Mouse (Mus musculus): ENCODE measurements around the gene Tcp11l2. TPM values are rescaled to one million over a fixed set of nuclear protein-coding genes. Genes with fewer than 3 reads are reported as not detected.

Tcp11l2 gene
- polyA plus RNA-seq (2012; rRNA removed) = 25.3 and 34.8 TPM in 2 replicates

DNA sequence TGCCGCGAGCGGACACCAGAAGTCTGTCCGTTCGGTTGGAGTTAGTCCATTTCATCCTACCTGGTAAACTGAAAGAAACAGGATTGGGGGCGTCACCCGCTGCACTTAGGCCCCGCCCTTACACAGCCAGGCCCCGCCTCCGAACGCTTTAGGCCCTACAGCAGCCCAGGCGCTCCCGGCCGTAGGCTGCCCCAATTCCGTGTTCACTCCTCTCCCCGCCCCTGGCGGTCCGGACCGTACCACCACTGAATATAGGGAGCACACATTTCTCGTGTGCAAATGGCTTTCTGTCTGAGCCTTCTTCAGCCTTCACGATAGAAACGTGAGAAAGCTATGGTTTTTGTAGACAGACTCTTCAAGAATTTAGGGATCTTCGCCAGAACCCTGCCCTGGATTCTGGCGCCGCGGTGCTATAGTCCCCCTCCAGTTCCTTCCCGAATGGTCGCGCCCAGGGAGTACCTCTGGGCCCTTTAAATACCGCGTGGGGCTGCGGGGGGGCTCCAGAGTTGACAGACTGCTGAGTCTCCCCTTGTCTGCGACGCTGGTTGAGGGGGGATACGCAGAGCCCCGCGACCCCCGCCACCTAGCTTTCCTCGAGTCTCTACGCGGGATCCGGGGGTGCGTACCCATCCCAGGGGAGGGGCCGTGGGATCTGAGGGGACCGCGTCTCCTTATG lies at the start of gene Tcp11l2:
Gene Tcp11l2 (plus strand): TSS at position 232 of the 676 bp plus-strand sequence.

DNA sequence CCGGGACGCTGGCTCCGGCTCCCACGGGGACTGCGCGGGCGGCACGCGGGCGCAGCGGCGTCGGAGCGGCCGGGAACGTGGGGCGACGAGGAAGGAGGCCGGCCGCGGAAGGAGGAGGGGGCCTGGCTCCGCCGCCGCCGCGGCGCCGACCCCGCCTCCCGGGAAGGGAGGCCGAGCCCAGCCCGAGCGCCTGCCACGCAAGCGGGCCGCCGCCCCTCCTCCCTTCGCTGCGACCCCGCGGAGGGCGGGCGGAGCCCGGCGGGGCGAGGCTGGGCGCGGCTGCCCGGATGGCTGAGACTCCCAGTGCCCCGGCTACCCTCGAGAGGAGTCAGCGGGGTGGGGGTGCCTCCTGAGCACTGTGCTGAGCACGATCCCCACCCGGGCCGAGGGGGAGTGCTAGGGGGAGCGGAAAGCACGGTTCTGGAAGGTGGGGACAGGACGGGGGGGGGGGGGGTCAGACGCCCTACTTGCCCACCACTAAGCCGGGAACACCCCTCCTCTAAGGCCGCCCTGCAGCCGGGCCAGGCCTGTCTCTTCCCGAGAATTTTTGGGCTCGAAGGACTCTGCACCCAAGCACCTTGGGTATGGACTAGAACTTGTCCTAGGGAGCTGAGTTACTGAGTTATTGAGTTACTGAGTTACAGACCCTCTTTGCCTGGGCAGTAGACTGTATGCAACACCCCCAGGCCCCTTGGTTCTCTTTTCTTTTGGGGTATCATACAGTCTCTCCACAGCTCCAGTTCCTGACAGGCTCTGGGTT lies 42.3 kb upstream of the Tcp11l2 start, which contains the start of gene Ckap4:
Gene Ckap4 (minus strand): TSS at position 151 of the 760 bp plus-strand sequence.

DNA sequence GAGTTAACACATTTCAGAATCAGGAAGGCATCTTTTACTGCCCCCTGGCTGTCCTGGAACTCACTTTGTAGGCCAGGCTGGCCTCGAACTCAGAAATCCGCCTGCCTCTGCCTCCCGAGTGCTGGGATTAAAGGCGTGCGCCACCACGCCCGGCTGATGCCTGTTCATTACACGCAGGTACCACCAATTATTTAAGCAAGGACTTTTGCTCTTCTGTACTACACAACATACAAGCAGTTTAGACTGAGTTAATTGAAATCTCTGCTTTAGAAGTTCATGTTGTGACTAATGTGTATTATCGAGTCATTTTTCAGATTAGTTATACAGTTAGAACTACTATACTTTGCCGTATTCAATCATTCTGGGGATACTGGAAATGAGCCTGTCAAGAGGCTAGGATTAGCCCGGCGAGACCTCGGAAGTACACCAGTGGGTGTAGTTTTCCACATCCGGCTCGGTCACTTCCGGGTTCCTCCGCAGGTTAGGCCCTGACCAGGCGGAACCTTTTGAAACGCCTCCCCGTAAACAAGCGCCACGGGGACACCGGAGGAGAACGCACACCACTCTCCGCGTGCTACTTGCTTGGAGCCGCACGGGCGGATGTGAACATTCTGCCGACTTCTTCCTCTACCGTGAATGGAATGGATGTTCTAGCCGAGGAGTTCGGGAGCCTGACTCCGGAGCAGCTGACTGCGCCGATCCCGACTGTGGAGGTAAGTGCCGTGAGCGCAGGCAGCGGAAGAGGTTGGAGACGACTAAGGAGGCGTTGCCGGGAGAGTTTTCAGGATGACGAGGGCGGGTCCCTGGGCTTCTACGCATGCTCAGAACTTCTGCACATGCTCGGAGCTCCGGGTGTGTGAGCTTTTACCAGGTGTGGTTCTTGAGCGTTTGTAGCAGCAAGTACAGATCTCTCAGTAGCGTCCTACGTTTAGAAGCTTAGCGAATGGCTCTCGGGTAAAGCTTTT lies 45.7 kb downstream of the Tcp11l2 start, which contains the start of gene Polr3b:
Gene Polr3b (plus strand): TSS at position 467 of the 965 bp plus-strand sequence.

Other genes starting within 250 kb of the Tcp11l2 start
- 0.43 and 0.48 TPM in 2 replicates for gene Nuak1, start 136.0 kb upstream of the Tcp11l2 start, polyA plus RNA-seq (2012; rRNA removed)
- 5.6 and 6.3 TPM in 2 replicates for gene Ckap4, start 42.6 kb upstream of the Tcp11l2 start, polyA plus RNA-seq (2012; rRNA removed)
- gene Polr3b, start 45.7 kb downstream of the Tcp11l2 start, polyA plus RNA-seq (2012; rRNA removed) = 3.9 and 4.5 TPM in 2 replicates
- gene Rfx4, start 179.4 kb downstream of the Tcp11l2 start, polyA plus RNA-seq (2012; rRNA removed) = not detected in 2 replicates

Measured in liver, embryonic 14 days (tissue).